Mouse (Mus musculus): ENCODE measurements around the gene Gm9803. TPM values are rescaled to one million over a fixed set of nuclear protein-coding genes. Genes with fewer than 3 reads are reported as not detected.
"Not testable (repeated sequence)": the region's sequence is repeated elsewhere in the genome, so short reads cannot be mapped to it uniquely, and the experiment has no call there.

The Gm9803 gene
- 13.4 and 15.7 TPM in 2 replicates for polyA plus RNA-seq (2012; rRNA removed)

- not testable (repeated sequence) for H3K4me1 ChIP-seq (ENCODE audit: control insufficient read depth, insufficient read depth, low read length); H3K27ac ChIP-seq (ENCODE audit: insufficient read depth, low read length); DNase-seq; H3K4me3 ChIP-seq (replicated peaks; ENCODE audit: insufficient read depth, low read depth, low read length); H3K27me3 ChIP-seq (ENCODE audit: control insufficient read depth, insufficient read depth, low read length)
- WGBS, result 89% methylated on average over 10 of the region's 10 CpGs
Observed at GRCm38 (mm10) chr10:43523931-43524330, at the start of gene Gm9803. Gene Gm9803 (plus strand): TSS chr10:43524084.

GRCm38 (mm10) chr10:43475376-43475775 is 48.5 kb upstream of the Gm9803 start:
- Histone ChIP-seq H3K4me3 (replicated peaks; ENCODE audit: insufficient read depth, low read depth, low read length) (no peak overlapping the region), H3K27me3 (ENCODE audit: control insufficient read depth, insufficient read depth, low read length) (no peaks in the 10 kb centered on the region), H3K27ac (ENCODE audit: insufficient read depth, low read length) (no peak overlapping the region), H3K4me1 (ENCODE audit: control insufficient read depth, insufficient read depth, low read length) (no peaks in the 10 kb centered on the region; the same call in 1 of the 2 replicates)
- WGBS, result 50% methylated on average over 4 of the region's 4 CpGs
- TF ChIP-seq CTCF (IDR thresholded peaks at IDR 0.05; ENCODE audit: borderline replicate concordance, insufficient read depth, low read depth, low read length), result peak; percentile 26; the same call in 1 of the 2 replicates
- no peak for TF ChIP-seq POLR2A (IDR thresholded peaks at IDR 0.05; ENCODE audit: borderline replicate concordance, insufficient read depth, low read length)
- no peak for DNase-seq

- 55% methylated on average over 9 of the region's 9 CpGs for WGBS
- H3K27me3 ChIP-seq (ENCODE audit: control insufficient read depth, insufficient read depth, low read length), result no peaks in the 10 kb centered on the region
- no peak for DNase-seq
- H3K27ac ChIP-seq (ENCODE audit: insufficient read depth, low read length), result no peak overlapping the region
- no peaks in the 10 kb centered on the region; the same call in 1 of the 2 replicates for H3K4me1 ChIP-seq (ENCODE audit: control insufficient read depth, insufficient read depth, low read length)
- H3K4me3 ChIP-seq (replicated peaks; ENCODE audit: insufficient read depth, low read depth, low read length), result no peak overlapping the region
- TF ChIP-seq CTCF (IDR thresholded peaks at IDR 0.05; ENCODE audit: borderline replicate concordance, insufficient read depth, low read depth, low read length), result no peak
- TF ChIP-seq POLR2A (IDR thresholded peaks at IDR 0.05; ENCODE audit: borderline replicate concordance, insufficient read depth, low read length), result no peak
Observed at GRCm38 (mm10) chr10:43477459-43477858, 46.4 kb upstream of the Gm9803 start.

- Histone ChIP-seq H3K27ac (ENCODE audit: insufficient read depth, low read length) (no peak overlapping the region), H3K27me3 (ENCODE audit: control insufficient read depth, insufficient read depth, low read length) (no peaks in the 10 kb centered on the region), H3K4me3 (replicated peaks; ENCODE audit: insufficient read depth, low read depth, low read length) (peak overlapping the region; percentile 60), H3K4me1 (ENCODE audit: control insufficient read depth, insufficient read depth, low read length) (no peaks in the 10 kb centered on the region; the same call in 1 of the 2 replicates)
- peak; percentile 29 to 33 for DNase-seq
- WGBS, result 3% methylated on average over 41 of the region's 42 CpGs
- no peak for TF ChIP-seq POLR2A (IDR thresholded peaks at IDR 0.05; ENCODE audit: borderline replicate concordance, insufficient read depth, low read length)
- no peak for TF ChIP-seq CTCF (IDR thresholded peaks at IDR 0.05; ENCODE audit: borderline replicate concordance, insufficient read depth, low read depth, low read length)
Observed at GRCm38 (mm10) chr10:43477865-43478681, 45.8 kb upstream of the Gm9803 start.

GRCm38 (mm10) chr10:43478751-43479435 is 45.0 kb upstream of the Gm9803 start, which contains the start of gene Bend3:
Gene Bend3 (plus strand): TSS chr10:43478831.
- Histone ChIP-seq H3K27me3 (ENCODE audit: control insufficient read depth, insufficient read depth, low read length) (no peaks in the 10 kb centered on the region), H3K27ac (ENCODE audit: insufficient read depth, low read length) (no peak within 1 kb of the TSS), H3K4me3 (replicated peaks; ENCODE audit: insufficient read depth, low read depth, low read length) (peak within 1 kb of the TSS; percentile 60), H3K4me1 (ENCODE audit: control insufficient read depth, insufficient read depth, low read length) (no peaks in the 10 kb centered on the region; the same call in 1 of the 2 replicates)
- peak in 1 of 2 experiments; percentile 52 for DNase-seq
- TF ChIP-seq POLR2A (IDR thresholded peaks at IDR 0.05; ENCODE audit: borderline replicate concordance, insufficient read depth, low read length) (no peak), CTCF (IDR thresholded peaks at IDR 0.05; ENCODE audit: borderline replicate concordance, insufficient read depth, low read depth, low read length) (no peak)
- under 1% methylated on average over 99 of the region's 101 CpGs for WGBS

- TF ChIP-seq CTCF (IDR thresholded peaks at IDR 0.05; ENCODE audit: borderline replicate concordance, insufficient read depth, low read depth, low read length), result peak; percentile 25; the same call in 1 of the 2 replicates
- no peak for TF ChIP-seq POLR2A (IDR thresholded peaks at IDR 0.05; ENCODE audit: borderline replicate concordance, insufficient read depth, low read length)
- under 1% methylated on average over 92 of the region's 103 CpGs for WGBS
- Histone ChIP-seq H3K27ac (ENCODE audit: insufficient read depth, low read length) (no peak overlapping the region), H3K4me1 (ENCODE audit: control insufficient read depth, insufficient read depth, low read length) (no peaks in the 10 kb centered on the region; the same call in 1 of the 2 replicates), H3K4me3 (replicated peaks; ENCODE audit: insufficient read depth, low read depth, low read length) (peak overlapping the region; percentile 60), H3K27me3 (ENCODE audit: control insufficient read depth, insufficient read depth, low read length) (no peaks in the 10 kb centered on the region)
- peak; percentile 79 to 81 for DNase-seq
Observed at GRCm38 (mm10) chr10:43479436-43480157, 44.3 kb upstream of the Gm9803 start.

- no peak for TF ChIP-seq POLR2A (IDR thresholded peaks at IDR 0.05; ENCODE audit: borderline replicate concordance, insufficient read depth, low read length)
- no peak for TF ChIP-seq CTCF (IDR thresholded peaks at IDR 0.05; ENCODE audit: borderline replicate concordance, insufficient read depth, low read depth, low read length)
- peak in 1 of 2 experiments; percentile 5 for DNase-seq
- 15% methylated on average over 13 of the region's 13 CpGs for WGBS
- no peak overlapping the region for H3K27ac ChIP-seq (ENCODE audit: insufficient read depth, low read length)
- no peaks in the 10 kb centered on the region for H3K27me3 ChIP-seq (ENCODE audit: control insufficient read depth, insufficient read depth, low read length)
- H3K4me3 ChIP-seq (replicated peaks; ENCODE audit: insufficient read depth, low read depth, low read length), result peak overlapping the region; percentile 60
- H3K4me1 ChIP-seq (ENCODE audit: control insufficient read depth, insufficient read depth, low read length), result no peaks in the 10 kb centered on the region; the same call in 1 of the 2 replicates
Observed at GRCm38 (mm10) chr10:43480227-43480849, 43.5 kb upstream of the Gm9803 start.

All from cerebellum, adult 2 months (tissue).